Mouse (Mus musculus): ENCODE measurements around the gene Fgl2. TPM values are rescaled to one million over a fixed set of nuclear protein-coding genes. Genes with fewer than 3 reads are reported as not detected.

The Fgl2 gene
- 6.3 and 7.7 TPM in 2 replicates for polyA plus RNA-seq (2012; rRNA removed)

DNA sequence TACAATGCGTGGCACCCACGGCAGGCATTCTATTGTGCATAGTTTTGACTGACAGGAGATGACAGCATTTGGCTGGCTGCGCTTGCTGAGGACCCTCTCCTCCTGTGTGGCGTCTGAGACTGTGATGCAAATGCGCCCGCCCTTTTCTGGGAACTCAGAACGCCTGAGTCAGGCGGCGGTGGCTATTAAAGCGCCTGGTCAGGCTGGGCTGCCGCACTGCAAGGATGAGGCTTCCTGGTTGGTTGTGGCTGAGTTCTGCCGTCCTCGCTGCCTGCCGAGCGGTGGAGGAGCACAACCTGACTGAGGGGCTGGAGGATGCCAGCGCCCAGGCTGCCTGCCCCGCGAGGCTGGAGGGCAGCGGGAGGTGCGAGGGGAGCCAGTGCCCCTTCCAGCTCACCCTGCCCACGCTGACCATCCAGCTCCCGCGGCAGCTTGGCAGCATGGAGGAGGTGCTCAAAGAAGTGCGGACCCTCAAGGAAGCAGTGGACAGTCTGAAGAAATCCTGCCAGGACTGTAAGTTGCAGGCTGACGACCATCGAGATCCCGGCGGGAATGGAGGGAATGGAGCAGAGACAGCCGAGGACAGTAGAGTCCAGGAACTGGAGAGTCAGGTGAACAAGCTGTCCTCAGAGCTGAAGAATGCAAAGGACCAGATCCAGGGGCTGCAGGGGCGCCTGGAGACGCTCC is at the start of gene Fgl2:
TSS of gene Fgl2 (plus strand) at position 150 of the 687 bp plus-strand sequence.

DNA sequence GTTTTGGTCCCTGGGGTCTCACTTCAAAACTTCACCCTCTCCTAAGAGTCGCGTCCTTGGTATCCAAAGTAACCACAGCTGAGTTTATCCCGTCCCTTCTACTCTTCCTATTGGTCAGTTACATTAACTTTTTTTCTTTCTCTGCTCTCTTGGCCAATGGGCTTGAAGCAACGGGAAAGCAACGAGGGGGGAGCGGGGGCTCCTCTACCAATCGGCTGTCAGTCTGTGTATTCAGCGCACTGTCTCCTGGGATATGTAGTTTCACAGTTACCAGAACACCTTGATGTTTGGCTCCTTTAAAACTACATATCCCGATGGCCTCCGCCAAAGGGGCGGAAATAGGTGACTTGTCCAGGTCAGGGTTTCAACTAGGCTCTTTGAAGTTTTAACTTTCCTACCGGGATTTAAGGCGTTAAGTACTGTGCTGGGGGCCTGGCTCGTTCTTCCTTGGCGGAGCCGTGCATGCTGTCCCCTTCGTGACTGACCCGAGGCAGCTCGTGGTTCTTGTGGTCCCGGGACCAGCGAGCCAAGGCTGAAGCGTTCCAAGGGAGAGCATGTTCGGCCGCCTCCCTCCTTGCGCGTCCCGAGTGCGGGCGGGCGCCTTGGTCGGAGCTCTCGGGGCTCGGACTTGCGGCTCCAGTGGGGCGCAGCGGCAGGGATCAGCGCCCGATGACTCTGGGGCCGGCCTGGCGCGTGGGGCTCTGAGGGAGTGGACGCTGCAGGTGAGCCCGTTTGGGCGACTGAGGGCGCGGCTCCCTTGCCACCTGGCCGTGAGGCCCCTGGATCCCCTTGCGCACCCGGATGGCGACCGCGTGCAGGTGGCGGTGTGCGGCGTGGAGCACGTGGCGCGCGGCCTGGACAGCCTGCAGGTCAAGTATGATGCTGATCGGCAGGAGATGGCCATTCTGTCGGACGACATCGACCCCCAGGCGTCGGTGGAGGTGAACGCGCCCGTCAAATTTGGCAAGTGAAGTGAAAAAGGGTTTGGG is 52.5 kb downstream of the Fgl2 start, which contains the start of the genes Ccdc146 and Fam185a:
TSS of gene Ccdc146 (minus strand) at position 64 of the 989 bp plus-strand sequence.
TSS of gene Fam185a (plus strand) at position 345 of the 989 bp plus-strand sequence.

Other genes starting within 250 kb of the Fgl2 start
- 0.23 and 0.32 TPM in 2 replicates for gene Gsap, start 186.4 kb upstream of the Fgl2 start, polyA plus RNA-seq (2012; rRNA removed)
- gene Ccdc146, start 52.0 kb downstream of the Fgl2 start, polyA plus RNA-seq (2012; rRNA removed), result not detected in 2 replicates
- gene Fam185a, start 52.3 kb downstream of the Fgl2 start, polyA plus RNA-seq (2012; rRNA removed), result 0.76 and 0.81 TPM in 2 replicates
- 0.67 and 0.97 TPM in 2 replicates for gene Lrrc17, start 170.9 kb downstream of the Fgl2 start, polyA plus RNA-seq (2012; rRNA removed)

Measured in stomach, adult 2 months (tissue).